Mouse (Mus musculus) cortical plate, adult 2 months (tissue): ENCODE measurements around the gene Cpeb3.

Source experiments
- CTCF ChIP-seq: fragments of 200-500 bp; IDR thresholded peaks from 2 replicates; pipeline ENCODE4 v1.5.1; 2011; ENCODE audit warnings: mild to moderate bottlenecking, control low read depth, low read length; ENCODE audit not compliant: insufficient read depth; ENCODE audit errors: extremely low read depth
- POLR2A ChIP-seq: fragments of 200-500 bp; IDR thresholded peaks from 2 replicates; pipeline ENCODE4 v1.6.1; 2011; ENCODE audit warnings: mild to moderate bottlenecking, low read length, control low read depth; ENCODE audit not compliant: insufficient read depth; ENCODE audit errors: extremely low read depth

- no peak for TF ChIP-seq CTCF
- no peak for TF ChIP-seq POLR2A
Observed at GRCm38 (mm10) chr19:37237306-37237705, 28.9 kb upstream of the Cpeb3 start.
